Mouse (Mus musculus) cerebellum, postnatal 25 days (tissue): ENCODE measurements around the gene Coq8a.

Experiments
- DNase-seq, 2 experiments: peaks; one replicate each; pipeline ENCODE4 v3.0.0; 2021; ENCODE audit warnings: mixed read lengths in 2 of 2

The Coq8a gene

DNA sequence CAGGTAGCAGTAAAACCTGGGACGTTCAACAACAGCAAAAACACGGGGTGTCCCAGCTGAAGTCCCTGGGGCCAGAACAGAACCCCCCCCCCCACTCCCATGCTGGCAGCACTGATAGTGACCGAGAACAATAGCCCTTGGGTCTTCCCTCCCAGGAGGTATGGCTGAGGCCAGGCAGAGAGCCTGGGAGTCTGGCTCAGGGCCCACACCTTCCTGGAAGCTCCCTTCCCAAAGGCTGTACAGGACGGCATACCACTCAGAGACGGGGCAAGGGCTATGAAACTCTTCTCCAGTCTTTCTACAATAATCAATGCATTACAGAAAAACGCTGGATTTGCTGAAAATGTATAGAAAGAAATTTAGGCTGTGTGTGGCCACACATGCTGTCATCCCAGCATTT is 24.7 kb downstream of the Coq8a start:
- DNase-seq: peak in 1 of 2 experiments; percentile 51

GRCm38 (mm10) chr1:180173017-180173416 is 26.4 kb downstream of the Coq8a start:
- no peak for DNase-seq

DNA sequence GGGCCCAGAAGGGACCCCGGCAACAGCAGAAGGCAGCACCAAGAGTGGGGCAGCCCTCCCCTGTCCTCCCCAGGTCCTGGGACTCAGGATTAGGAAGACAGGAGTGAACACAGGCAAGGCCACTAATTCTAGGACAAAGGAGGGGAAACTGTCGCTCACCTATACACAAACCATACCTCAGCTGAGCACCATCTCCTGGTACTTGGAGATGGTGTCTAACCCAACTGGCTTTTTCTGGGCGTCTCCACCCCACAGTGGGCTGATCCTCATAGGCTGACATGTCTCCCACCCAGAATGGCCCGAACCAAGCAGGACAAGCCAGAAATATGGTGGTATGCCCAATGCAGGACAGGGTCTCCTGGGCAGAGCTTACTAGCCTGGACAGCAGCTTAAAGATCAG is 26.8 kb downstream of the Coq8a start:
- DNase-seq: no peak

DNA sequence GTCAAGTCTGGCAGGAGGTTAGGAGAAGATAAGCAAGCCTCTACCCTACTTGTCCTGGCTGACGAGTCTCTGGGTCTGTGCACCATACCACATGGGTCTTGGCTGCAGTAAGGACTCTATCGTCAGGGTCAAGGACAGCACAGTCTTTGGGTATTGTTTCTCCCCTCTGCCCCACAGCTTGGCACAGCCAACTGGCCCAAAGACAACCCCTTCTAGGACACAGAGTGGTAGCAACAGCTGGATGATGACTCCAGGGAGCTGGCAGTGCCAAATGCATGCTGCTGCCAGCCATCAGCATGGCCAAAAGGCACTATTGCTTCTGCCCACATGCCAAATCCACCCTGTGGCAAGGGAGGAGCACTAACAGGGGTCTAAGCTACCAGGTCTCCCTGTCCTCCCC is 27.5 kb downstream of the Coq8a start:
- DNase-seq: no peak

DNA sequence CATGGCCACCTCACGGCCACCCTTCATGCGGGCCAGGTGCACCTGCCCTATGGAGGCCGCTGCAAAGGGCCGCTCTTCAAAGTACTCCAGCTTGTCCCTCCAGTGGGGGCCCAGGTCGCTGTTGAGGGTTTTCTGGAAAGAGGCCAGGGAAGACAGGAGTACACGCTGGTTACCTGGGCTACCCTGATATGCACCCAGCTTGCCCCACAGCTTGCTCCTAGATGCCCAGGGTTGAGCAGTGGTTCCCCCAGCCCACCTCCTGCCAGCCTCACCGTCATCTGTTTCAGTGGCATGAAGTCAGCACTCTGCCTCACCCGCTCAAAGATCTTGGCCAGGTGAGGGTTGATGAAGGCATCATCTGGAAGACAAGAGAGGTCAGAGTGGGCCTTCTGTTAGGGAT is 29.3 kb downstream of the Coq8a start:
- DNase-seq: no peak

DNA sequence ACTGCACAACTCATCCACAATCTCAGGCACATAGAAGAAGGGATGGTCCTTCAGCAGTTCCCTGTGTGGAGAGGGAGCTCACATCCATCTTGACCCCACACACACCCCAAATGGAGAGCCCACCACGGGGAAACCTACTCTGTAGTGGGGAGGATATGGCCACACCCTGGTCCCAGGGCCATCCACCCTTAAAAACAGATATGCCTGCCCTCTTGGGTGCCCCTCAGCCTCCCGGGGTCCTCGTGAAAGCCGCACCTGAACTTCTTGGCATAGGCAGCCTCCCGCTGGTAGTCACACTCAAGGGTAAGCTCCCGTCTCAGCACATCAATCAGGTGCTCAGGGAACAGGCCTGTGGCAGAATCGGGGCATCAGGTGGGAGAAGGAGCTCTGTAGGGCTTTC is 30.2 kb downstream of the Coq8a start:
- DNase-seq: no peak

- peak; percentile 57 to 73 for DNase-seq
These were observed 31.1 kb downstream of the Coq8a start for GRCm38 (mm10) chr1:180168294-180168693.

- DNase-seq: no peak
These were observed 32.9 kb downstream of the Coq8a start for GRCm38 (mm10) chr1:180166533-180166932.

- DNase-seq: no peak
These were observed 36.4 kb downstream of the Coq8a start for GRCm38 (mm10) chr1:180162986-180163385.

- DNase-seq: no peak
These were observed 37.6 kb downstream of the Coq8a start for GRCm38 (mm10) chr1:180161566-180162355.

DNA sequence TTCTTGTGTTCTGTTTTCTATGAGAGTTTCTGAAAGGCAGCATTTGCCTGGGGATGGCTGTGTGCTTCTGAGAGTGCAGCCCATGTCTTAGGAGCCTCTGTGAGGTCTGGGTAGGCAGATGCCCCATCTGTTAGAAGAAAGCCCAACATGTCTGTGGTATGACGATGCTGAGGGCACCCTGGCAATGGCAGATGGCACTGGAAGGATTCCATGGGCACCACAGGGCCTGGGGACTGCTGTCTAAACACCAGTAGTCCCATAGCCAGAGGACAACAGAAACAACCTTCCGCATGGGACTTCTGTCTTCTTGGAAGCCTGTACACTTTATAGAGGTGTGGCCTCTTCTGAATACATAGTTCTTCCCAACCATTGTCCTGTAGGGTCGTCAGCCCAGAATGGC is 38.2 kb downstream of the Coq8a start:
- peak; percentile 50 to 66 for DNase-seq

GRCm38 (mm10) chr1:180160545-180160944 is 38.9 kb downstream of the Coq8a start:
- no peak for DNase-seq

GRCm38 (mm10) chr1:180158648-180159047 is 40.8 kb downstream of the Coq8a start:
- no peak for DNase-seq

DNA sequence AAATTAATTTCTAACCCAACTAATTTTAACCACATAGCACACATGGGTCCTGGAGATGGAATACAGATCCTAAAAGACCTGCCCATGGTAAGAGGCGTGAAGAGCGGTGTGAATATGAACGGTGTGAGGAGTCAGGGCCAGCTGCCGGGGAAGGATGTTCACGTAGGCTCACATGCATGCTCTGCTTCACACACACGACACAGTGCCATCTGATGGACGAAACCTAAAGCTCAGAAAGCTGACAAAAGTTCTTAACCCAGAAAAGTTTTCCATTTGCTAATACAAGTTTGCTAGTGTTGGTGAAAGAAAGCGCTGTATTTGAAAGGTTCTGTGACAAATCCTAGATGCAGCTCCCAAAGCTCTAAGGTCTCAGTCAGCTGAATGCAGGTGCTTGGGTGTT is 48.2 kb downstream of the Coq8a start:
- DNase-seq: no peak

DNA sequence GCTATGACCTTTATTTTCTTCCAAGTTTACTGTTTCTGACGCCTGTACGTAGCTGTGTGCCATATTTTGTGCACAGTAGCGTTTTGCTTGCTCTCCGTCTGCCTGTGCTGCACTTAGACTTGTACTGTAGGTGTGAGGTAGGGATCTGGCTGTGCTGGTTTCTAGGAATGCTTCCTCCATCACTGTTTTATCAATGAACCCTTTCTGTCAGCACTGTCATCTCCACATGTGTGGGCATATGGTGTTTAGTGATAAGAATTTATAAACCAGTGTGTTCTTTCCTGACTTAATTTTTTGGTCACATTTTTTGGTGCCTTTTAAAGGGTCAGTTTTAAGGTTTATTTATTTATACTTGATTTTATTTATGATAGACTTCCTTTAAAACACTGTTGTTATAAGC is 50.8 kb downstream of the Coq8a start:
- no peak for DNase-seq

DNA sequence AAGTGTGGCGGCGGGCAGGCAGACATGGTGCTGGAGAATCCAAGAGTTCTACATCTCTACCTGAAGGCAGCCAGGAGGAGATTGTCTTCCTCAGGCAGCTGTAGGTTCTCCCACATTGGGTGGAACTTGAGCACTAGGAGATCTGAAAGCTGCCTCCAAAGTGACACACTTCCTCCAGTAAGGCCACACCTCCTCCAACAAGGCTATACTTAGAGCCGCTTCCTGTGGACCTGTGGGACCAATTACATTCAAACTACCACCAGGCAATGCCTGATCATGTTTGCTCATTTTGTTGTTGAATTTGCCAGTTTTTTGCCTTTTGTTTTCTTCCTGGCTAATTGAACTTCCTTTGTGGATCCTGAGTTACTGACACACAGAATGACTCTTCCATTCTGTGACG is 51.4 kb downstream of the Coq8a start:
- no peak for DNase-seq

- DNase-seq: no peak
These were observed 58.4 kb downstream of the Coq8a start for GRCm38 (mm10) chr1:180140970-180141369.

DNA sequence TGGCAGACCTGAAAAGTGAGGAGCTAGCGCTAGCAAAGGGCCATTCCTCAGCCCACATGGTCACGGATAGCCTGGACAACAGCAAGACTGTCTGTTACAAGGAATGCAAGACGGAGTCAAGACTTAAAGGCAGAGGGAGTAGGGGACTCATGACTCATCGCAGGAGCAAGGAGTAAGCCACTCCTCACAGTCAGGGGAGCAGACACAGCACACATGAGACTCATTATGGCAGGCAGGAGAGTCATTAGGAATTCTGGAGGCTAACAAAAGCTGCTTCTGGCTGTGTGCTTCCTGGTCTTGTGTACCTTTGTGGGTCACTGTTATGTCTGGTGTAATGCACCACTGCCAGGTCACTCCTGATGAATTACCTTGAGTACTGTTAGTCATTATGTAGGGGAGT is 60.2 kb downstream of the Coq8a start:
- no peak for DNase-seq

- DNase-seq: no peak
These were observed 67.2 kb downstream of the Coq8a start for GRCm38 (mm10) chr1:180132187-180132586.

DNA sequence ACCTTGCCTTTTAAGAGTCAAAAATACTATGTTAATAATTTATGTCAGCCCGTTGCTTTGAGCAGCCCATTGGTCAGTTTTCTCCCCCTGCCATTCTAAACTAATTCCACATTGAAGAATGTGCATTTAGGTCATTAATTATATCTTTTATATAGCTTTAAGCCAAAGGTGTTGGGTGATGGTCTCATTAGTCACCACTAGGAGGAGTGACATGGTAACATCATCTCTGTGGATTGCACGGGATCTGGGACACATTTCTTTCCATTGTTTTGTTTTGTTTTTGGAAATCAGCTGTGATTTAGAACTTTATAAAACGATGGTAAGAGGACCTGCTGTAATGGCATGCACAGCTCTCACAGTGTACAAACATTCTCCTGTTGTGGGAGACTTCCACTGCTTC is 68.0 kb downstream of the Coq8a start:
- no peak for DNase-seq

- no peak for DNase-seq
These were observed 71.2 kb downstream of the Coq8a start for GRCm38 (mm10) chr1:180128077-180128792.

GRCm38 (mm10) chr1:180118233-180118632 is 81.2 kb downstream of the Coq8a start:
- DNase-seq: no peak

- DNase-seq: peak in 1 of 2 experiments; percentile 48
These were observed 82.9 kb downstream of the Coq8a start for GRCm38 (mm10) chr1:180116525-180116924.
